Mouse (Mus musculus) forebrain, embryonic 14.5 days (tissue): ENCODE data around the gene Trim27. TPM values are rescaled to one million over a fixed set of nuclear protein-coding genes. Genes with fewer than 3 reads are reported as not detected.

Source experiments
- ATAC-seq: fragments of 200-750 bp; cut with Nextera tagmentation; 2 replicates; pipeline ENCODE4 v1.8.0; 2017; ENCODE audit warnings: mild to moderate bottlenecking, moderate library complexity
- DNase-seq: peaks from one replicate; pipeline ENCODE4 v3.0.0-alpha.2; 2015; ENCODE audit warnings: low spot score
- H3K27ac ChIP-seq: fragments of 300-500 bp; sonication (generic); 2 replicates; pipeline ENCODE4 v1.5.1; 2014; ENCODE audit warnings: low read depth, mild to moderate bottlenecking, control low read depth, low read length, moderate library complexity
- H3K27me3 ChIP-seq: fragments of 300-500 bp; sonication (generic); replicated peaks from 2 replicates; pipeline ENCODE4 v1.6.1; 2014; ENCODE audit warnings: low read length, control low read depth, mixed read lengths; ENCODE audit not compliant: control insufficient read depth, insufficient read depth
- H3K36me3 ChIP-seq: fragments of 300-500 bp; sonication (generic); 2 replicates; pipeline ENCODE4 v1.6.1; 2014; ENCODE audit warnings: low read length, control low read depth; ENCODE audit not compliant: control insufficient read depth, insufficient read depth
- H3K4me1 ChIP-seq: fragments of 300-500 bp; sonication (generic); 2 replicates; pipeline ENCODE4 v1.6.1; 2014; ENCODE audit warnings: antibody characterized with exemption, low read length, control low read depth; ENCODE audit not compliant: control insufficient read depth, insufficient read depth
- H3K4me2 ChIP-seq: fragments of 300-500 bp; sonication (generic); 2 replicates; pipeline ENCODE4 v1.6.1; 2014; ENCODE audit warnings: mild to moderate bottlenecking, control low read depth, low read length
- H3K4me3 ChIP-seq: fragments of 300-500 bp; sonication (generic); 2 replicates; pipeline ENCODE4 v1.5.1; 2014; ENCODE audit warnings: low read depth, low read length, control low read depth
- H3K9ac ChIP-seq: fragments of 300-500 bp; sonication (generic); 2 replicates; pipeline ENCODE4 v1.6.1; 2014; ENCODE audit warnings: mild to moderate bottlenecking, low read length, control low read depth, moderate library complexity
- H3K9me3 ChIP-seq: fragments of 300-500 bp; sonication (generic); replicated peaks from 2 replicates; pipeline ENCODE4 v1.6.1; 2016; ENCODE audit warnings: low read length, control low read depth, mixed read lengths; ENCODE audit not compliant: control insufficient read depth
- WGBS: fragments of 180-500 bp; shearing (Covaris S2); extraction: QIAGEN DNeasy Blood & Tissue Kit; methylation state at CpG from one replicate; pipeline ENCODE4 v1.1.7; 2014; 5-methylcytosine and 5-hydroxymethylcytosine counted together
- polyA plus RNA-seq: library from polyadenylated mRNA; unstranded; fragments of >200 nt; fragmentation: Nextera tagmentation; extraction: Ambion mirVana; gene quantifications from 2 replicates; pipeline ENCODE4 v1.2.1, GENCODE M21; 2014

The Trim27 gene
- polyA plus RNA-seq: 80.7 and 82.3 TPM in 2 replicates

GRCm38 (mm10) chr13:21179367-21179723 lies at the start of gene Trim27:
Gene Trim27 (plus strand): TSS chr13:21179445.
- peak within 1 kb of the TSS; percentile 99 for H3K4me3 ChIP-seq
- peak within 1 kb of the TSS; percentile 89 for H3K9ac ChIP-seq
- no peaks in the 10 kb centered on the region for H3K9me3 ChIP-seq
- ATAC-seq (peak; percentile 47), DNase-seq (no peak)
- H3K4me2 ChIP-seq: peak within 1 kb of the TSS; percentile 76
- under 1% methylated on average over 15 of the region's 15 CpGs for WGBS
- no peaks in the 10 kb centered on the region for H3K27me3 ChIP-seq
- peaks cover 21% of the 10 kb centered on the region for H3K4me1 ChIP-seq
- peaks cover 28% of the 10 kb centered on the region for H3K36me3 ChIP-seq
- H3K27ac ChIP-seq: peak within 1 kb of the TSS; percentile 94

GRCm38 (mm10) chr13:21142421-21142820 lies 36.8 kb upstream of the Trim27 start:
- Histone ChIP-seq H3K9me3 (no peaks in the 10 kb centered on the region), H3K4me3 (no peak overlapping the region), H3K4me1 (no peaks in the 10 kb centered on the region), H3K27ac (no peak overlapping the region), H3K27me3 (no peaks in the 10 kb centered on the region), H3K4me2 (no peak overlapping the region), H3K9ac (no peak overlapping the region), H3K36me3 (no peaks in the 10 kb centered on the region)
- DNase-seq: no peak
- 54% methylated on average over 8 of the region's 8 CpGs for WGBS
- ATAC-seq: no peak

GRCm38 (mm10) chr13:21145767-21146166 lies 33.5 kb upstream of the Trim27 start, which contains the start of gene Olfr1368:
Gene Olfr1368 (minus strand): TSS chr13:21145867.
- no peak within 1 kb of the TSS for H3K4me2 ChIP-seq
- no peaks in the 10 kb centered on the region for H3K27me3 ChIP-seq
- no peak for DNase-seq
- H3K27ac ChIP-seq: no peak within 1 kb of the TSS
- H3K36me3 ChIP-seq: no peaks in the 10 kb centered on the region
- H3K4me1 ChIP-seq: no peaks in the 10 kb centered on the region
- 77% methylated on average over 4 of the region's 4 CpGs for WGBS
- H3K9me3 ChIP-seq: no peaks in the 10 kb centered on the region
- H3K4me3 ChIP-seq: no peak within 1 kb of the TSS
- ATAC-seq: no peak
- no peak within 1 kb of the TSS for H3K9ac ChIP-seq

GRCm38 (mm10) chr13:21155888-21156287 lies 23.4 kb upstream of the Trim27 start:
- peaks cover 3% of the 10 kb centered on the region; the same call in 1 of the 2 replicates for H3K4me1 ChIP-seq
- WGBS: 92% methylated on average over 5 of the region's 5 CpGs
- H3K27me3 ChIP-seq: no peaks in the 10 kb centered on the region
- no peaks in the 10 kb centered on the region for H3K36me3 ChIP-seq
- H3K4me3 ChIP-seq: no peak overlapping the region
- no peak overlapping the region for H3K27ac ChIP-seq
- DNase-seq (no peak), ATAC-seq (no peak)
- H3K9me3 ChIP-seq: no peaks in the 10 kb centered on the region
- H3K4me2 ChIP-seq: no peak overlapping the region
- no peak overlapping the region for H3K9ac ChIP-seq

- no peak for ATAC-seq
Observed at GRCm38 (mm10) chr13:21158071-21158470, 21.2 kb upstream of the Trim27 start.

GRCm38 (mm10) chr13:21158785-21159474 lies 20.3 kb upstream of the Trim27 start:
- Histone ChIP-seq H3K27me3 (no peaks in the 10 kb centered on the region), H3K4me1 (peaks cover 5% of the 10 kb centered on the region; the same call in 1 of the 2 replicates), H3K4me2 (peak overlapping the region; percentile 92), H3K27ac (no peak overlapping the region), H3K9ac (peak overlapping the region; percentile 56), H3K4me3 (peak overlapping the region; percentile 43), H3K9me3 (no peaks in the 10 kb centered on the region), H3K36me3 (no peaks in the 10 kb centered on the region)
- DNase-seq: peak; percentile 92
- under 1% methylated on average over 19 of the region's 19 CpGs for WGBS
- ATAC-seq: peak; percentile 18; the same call in 1 of the 2 replicates

More at GRCm38 (mm10) chr13:21158071-21158470, 21.2 kb upstream of the Trim27 start:
- no peak for DNase-seq
- Histone ChIP-seq H3K4me2 (peak overlapping the region; percentile 92), H3K4me1 (peaks cover 5% of the 10 kb centered on the region; the same call in 1 of the 2 replicates), H3K36me3 (no peaks in the 10 kb centered on the region), H3K4me3 (0 out of 2 replicates have a peak overlapping the region, but pooled peaks have one; percentile 43), H3K9me3 (no peaks in the 10 kb centered on the region), H3K9ac (no peak overlapping the region), H3K27me3 (no peaks in the 10 kb centered on the region), H3K27ac (no peak overlapping the region)
- WGBS: 6% methylated on average over 9 of the region's 9 CpGs

GRCm38 (mm10) chr13:21159475-21159819 lies 19.8 kb upstream of the Trim27 start:
- 0% methylated on average over 15 of the region's 15 CpGs for WGBS
- peaks cover 5% of the 10 kb centered on the region; the same call in 1 of the 2 replicates for H3K4me1 ChIP-seq
- no peak for ATAC-seq
- no peaks in the 10 kb centered on the region for H3K27me3 ChIP-seq
- H3K9me3 ChIP-seq: no peaks in the 10 kb centered on the region
- H3K27ac ChIP-seq: no peak overlapping the region
- H3K36me3 ChIP-seq: no peaks in the 10 kb centered on the region
- peak overlapping the region; percentile 92 for H3K4me2 ChIP-seq
- peak; percentile 53 for DNase-seq
- peak overlapping the region; percentile 43 for H3K4me3 ChIP-seq
- H3K9ac ChIP-seq: peak overlapping the region; percentile 56

GRCm38 (mm10) chr13:21160041-21160511 lies 19.2 kb upstream of the Trim27 start:
- H3K27me3 ChIP-seq: no peaks in the 10 kb centered on the region

More at GRCm38 (mm10) chr13:21160041-21160511, 19.2 kb upstream of the Trim27 start:
- no peaks in the 10 kb centered on the region for H3K36me3 ChIP-seq
- H3K4me1 ChIP-seq: peaks cover 5% of the 10 kb centered on the region; the same call in 1 of the 2 replicates
- ATAC-seq: peak; percentile 21
- H3K4me3 ChIP-seq: peak overlapping the region; percentile 43
- WGBS: 0% methylated on average over 16 of the region's 16 CpGs
- no peak overlapping the region for H3K27ac ChIP-seq
- peak overlapping the region; percentile 92 for H3K4me2 ChIP-seq
- peak overlapping the region; percentile 56 for H3K9ac ChIP-seq
- peak; percentile 33 for DNase-seq
- H3K9me3 ChIP-seq: no peaks in the 10 kb centered on the region
